Mouse (Mus musculus) small intestine, adult 10 weeks (tissue): ENCODE data around the gene A530084C06Rik. TPM values are rescaled to one million over a fixed set of nuclear protein-coding genes. Genes with fewer than 3 reads are reported as not detected.

Experiments used
- polyA plus RNA-seq: library from polyadenylated mRNA; stranded (reverse); fragments of 350-450 nt; fragmentation: Illumina TruSeq; extraction: RNeasy Lipid Tissue Mini Kit (QIAGEN cat#74804); gene quantifications from one replicate; pipeline ENCODE4 v1.2.3, GENCODE M21; 2014; ENCODE audit warnings: low replicate concordance

A530084C06Rik gene
- polyA plus RNA-seq = 0.26 TPM

DNA sequence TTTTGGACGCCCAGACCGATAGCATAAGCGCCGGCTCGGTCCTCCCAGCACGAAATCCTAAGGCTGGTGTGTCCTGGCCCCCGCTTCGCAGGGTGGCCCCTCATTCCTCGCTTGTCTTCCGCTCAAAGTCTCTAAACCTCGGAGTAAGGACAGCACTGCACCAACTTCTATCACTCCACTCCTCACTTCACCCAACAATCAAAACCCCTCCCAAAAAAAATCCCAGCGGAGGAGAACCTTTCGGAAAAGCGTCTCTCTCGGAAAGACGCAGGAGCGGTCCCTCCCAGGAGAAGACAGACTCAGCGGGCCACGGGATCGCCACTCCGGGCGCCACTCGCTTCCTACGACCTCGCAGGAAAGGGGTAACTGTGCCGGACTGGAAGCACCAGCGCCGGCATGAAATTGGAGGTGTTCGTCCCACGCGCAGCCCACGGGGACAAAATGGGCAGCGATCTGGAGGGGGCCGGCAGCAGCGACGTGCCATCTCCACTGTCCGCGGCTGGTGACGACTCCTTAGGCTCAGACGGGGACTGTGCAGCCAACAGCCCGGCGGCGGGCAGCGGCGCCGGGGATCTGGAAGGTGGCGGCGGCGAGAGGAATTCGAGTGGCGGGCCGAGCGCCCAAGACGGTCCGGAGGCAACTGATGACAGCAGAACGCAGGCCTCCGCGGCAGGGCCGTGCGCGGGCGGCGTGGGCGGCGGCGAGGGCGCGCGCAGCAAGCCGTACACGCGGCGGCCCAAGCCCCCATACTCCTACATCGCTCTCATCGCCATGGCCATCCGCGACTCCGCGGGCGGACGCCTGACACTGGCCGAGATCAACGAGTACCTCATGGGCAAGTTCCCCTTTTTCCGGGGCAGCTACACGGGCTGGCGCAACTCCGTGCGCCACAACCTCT lies at the start of gene A530084C06Rik:
TSS of gene A530084C06Rik (minus strand) at position 813 of the 898 bp plus-strand sequence.

DNA sequence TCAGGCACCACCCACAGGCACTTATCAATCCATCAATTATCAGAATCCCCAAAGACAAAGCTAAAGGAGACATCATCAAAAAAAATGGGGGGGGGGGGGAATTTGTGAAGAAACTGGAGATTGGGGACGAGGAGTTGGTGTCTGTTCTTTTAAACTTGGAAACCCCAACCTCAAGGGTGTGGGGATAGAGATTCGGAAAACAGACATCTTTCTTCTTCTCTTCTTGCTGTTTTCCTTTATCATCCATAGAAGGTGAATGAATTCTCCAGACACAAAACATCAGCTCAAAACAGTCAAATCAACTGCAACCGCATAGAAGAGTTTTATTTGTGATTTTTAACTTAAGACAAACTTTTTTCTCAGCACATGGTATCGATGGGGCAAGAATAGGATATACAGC lies 3.3 kb downstream of the A530084C06Rik start, which contains the start of gene Foxq1:
TSS of gene Foxq1 (plus strand) at position 301 of the 400 bp plus-strand sequence.

Other genes with a start within 250 kb of the A530084C06Rik start
- 9.6 TPM for gene Foxq1, start 3.2 kb downstream of the A530084C06Rik start, polyA plus RNA-seq
- 8.5 TPM for gene Foxf2, start 66.5 kb upstream of the A530084C06Rik start, polyA plus RNA-seq
- gene Foxc1, start 247.3 kb upstream of the A530084C06Rik start, polyA plus RNA-seq = 0.22 TPM